Mouse (Mus musculus): Measurements from ENCODE around the gene Ccdc27.

Ccdc27 gene

GRCm38 (mm10) chr4:154042577-154042976 lies at the start of gene Ccdc27:
Ccdc27 (minus strand) TSS chr4:154042677.
- DNase-seq = no peak

- no peak for DNase-seq
Observed at GRCm38 (mm10) chr4:154091356-154091755, 48.9 kb upstream of the Ccdc27 start.

GRCm38 (mm10) chr4:154089205-154089604 lies 46.7 kb upstream of the Ccdc27 start:
- peak in 1 of 2 experiments; percentile 39 for DNase-seq

DNA sequence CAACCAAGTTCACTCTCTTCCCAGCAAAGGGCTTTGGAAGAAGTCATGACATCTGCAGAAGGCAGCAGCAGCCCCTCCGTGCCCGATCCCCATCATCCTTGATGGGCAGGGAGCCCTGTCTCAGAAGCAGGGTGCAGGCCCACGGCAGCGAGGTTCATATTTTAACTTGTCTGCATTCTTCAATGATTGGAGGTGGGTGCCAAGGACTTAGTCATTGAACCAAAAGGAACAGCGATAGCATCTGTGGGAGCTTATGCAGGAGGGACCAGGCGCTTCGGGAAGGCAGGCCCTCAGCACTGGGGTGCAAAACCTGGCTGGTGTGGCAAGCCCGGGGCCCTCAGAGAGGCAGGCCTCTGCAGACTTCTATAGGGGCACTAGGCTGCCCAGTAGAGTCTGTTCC lies 44.0 kb upstream of the Ccdc27 start:
- no peak for DNase-seq

GRCm38 (mm10) chr4:154085856-154086255 lies 43.4 kb upstream of the Ccdc27 start:
- DNase-seq = no peak

GRCm38 (mm10) chr4:154081974-154082373 lies 39.5 kb upstream of the Ccdc27 start:
- DNase-seq = no peak

- DNase-seq = peak; percentile 85 to 88
Observed at GRCm38 (mm10) chr4:154081021-154081420, 38.5 kb upstream of the Ccdc27 start.

DNA sequence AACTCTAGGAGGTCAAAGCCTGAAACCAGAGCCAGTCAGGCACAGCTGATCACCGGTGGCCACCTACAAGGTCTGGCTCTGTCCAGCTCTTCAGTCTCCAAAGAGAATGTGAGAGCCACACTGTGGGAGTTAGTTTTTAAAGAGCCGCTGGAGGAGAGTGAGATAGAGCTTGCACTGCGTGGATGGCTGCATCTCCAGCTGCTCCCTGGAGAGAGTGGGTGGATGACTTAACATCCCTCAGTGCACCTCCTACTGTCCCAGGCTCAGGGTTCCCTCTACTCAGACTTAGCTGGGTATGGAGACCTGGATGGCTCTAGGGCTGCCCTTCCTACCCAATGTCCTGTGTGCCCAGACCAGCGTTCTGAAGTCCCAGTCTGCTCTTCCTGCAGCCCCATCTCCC lies 37.7 kb upstream of the Ccdc27 start:
- no peak for DNase-seq

- DNase-seq = no peak
Observed at GRCm38 (mm10) chr4:154071941-154072340, 29.5 kb upstream of the Ccdc27 start.

DNA sequence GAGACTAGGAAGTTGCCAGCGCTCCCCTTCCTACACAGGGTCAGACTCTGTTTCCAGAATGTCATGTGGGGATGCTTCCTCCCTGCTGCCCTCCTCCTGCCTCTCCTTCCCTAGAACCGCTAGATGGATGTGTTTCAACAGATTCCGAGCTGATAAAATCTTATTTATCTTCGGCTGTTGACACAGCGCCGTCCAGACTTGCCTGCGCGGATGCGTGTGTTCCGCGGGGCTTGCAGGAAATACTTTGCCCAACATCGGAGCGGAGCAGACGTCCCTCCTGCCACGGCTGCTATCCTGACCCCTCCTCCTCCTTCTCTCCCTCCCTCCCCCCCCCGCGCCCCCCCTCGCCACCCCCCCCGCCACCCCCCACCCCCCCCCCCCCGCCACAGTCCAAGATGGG lies 29.0 kb upstream of the Ccdc27 start:
- no peak for DNase-seq

- DNase-seq = peak; percentile 35 to 69
Observed at GRCm38 (mm10) chr4:154070896-154071295, 28.4 kb upstream of the Ccdc27 start.

GRCm38 (mm10) chr4:154064827-154065773 lies 22.6 kb upstream of the Ccdc27 start:
- DNase-seq = peak; percentile 43 to 45

- no peak for DNase-seq
Observed at GRCm38 (mm10) chr4:154057696-154058095, 15.2 kb upstream of the Ccdc27 start.

DNA sequence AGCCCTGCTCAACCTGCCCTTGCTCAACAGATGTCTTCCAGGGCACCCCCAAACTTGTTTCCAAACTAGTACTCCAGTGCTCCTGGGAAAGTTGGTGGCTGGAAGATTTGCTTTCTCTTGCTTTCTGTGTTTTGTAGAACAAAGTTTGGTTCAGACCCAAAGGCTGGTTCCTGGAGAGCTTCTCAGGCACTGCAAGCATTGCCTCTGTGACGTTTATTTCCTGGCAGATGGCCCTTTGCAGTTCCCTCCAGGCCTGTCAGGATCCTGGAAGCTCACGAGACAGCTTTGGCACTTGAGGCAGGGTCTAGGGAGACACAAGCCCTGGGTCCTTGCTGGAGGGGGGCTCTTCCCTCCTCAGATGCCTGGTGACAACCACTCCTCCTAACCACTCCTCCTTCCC lies 14.2 kb upstream of the Ccdc27 start:
- DNase-seq = no peak

DNA sequence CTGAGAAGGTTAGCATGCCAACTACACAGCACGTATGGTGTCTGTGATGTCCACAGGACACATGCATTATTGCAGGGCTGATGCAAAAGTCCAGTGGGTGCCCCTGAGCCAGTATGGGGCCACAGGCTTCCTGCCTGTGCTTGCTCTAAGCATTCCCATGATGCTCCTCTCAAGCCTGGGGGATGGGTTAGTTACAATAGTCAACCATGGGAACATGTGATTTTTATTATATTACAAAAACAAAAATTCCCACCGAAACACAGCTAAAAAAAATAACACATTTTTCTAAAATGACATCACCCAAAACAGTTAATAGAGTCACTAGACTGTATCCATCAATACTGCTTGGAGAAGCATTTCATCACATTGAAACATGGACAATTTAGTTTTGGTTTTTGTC lies 13.6 kb upstream of the Ccdc27 start:
- no peak for DNase-seq

DNA sequence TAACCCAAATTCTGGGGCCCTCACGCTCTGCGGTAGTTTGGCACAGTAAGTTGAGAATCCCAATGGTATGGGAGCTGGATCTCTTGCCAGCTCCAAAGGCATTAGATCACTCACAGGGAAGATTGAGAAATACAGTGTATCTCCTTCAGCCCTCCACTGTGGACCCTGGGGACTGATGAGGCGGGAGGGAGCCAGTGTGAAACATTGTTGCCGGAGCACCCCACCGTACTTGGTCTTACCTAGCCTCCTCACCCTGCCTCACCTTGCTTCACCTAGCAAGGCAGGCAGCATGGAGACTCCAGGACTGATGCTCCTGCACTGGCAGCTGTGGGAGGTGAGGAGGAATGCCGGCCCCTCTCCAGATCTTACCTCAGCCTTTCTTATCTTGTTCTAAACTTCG lies 13.0 kb upstream of the Ccdc27 start:
- DNase-seq = no peak

- no peak for DNase-seq
Observed at GRCm38 (mm10) chr4:154053065-154053464, 10.6 kb upstream of the Ccdc27 start.

DNA sequence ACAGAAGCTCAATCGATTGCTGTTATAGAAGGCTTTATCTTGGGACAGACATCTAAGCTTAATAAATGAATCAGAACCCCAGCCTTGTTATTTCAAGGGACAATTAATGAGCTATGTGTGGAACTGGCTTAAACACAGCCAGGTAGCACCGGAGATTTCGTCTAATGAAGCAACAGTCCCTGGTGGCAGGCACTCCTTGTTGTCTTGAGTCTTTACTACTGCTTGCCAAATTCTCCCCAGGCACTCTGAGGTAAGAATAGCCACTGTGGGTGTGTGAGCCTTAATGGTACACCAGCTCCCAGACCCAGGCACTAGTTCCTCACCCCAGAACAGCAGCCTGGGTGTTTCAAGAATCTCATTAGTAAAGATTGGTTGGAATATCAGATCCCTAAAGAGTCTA lies 8.9 kb upstream of the Ccdc27 start:
- DNase-seq = no peak

DNA sequence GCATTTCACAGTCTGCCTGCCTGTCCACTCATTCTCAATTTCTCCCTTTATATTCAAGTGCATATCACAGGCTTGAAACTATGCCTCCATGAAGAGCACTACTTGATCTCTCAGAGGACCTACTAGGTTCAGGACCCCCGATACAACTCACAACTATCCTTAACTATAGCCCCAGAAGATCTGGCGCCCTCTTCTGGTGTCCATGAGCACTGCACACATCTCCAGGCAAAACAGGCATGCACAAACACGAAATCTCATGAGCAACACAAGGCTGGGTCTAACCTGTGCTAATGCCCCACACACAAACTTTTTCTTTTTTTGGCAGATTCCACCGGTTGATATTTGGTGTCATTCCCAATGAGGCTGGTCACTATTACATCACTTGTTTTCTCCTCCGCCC lies 3.4 kb upstream of the Ccdc27 start:
- no peak for DNase-seq

DNA sequence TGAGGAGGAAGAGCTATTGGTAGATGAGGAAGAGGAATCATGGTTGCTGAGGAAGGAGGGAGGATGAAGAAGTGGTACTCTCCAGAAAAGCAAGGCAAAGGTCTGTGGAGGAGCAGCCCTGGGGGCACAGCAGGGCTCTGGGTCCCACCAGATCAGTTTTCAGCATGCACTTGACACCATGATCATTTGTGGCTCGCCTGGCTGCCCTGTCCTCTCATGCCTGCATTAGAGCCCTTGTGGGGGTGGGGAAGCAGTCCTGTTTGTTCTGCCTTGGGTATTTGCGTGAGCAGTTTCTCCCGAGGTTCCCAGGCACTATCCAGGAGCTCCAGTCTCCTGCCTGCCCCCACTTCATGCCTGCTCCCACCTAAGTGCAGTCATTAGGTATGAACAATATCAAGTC lies 5.4 kb downstream of the Ccdc27 start:
- no peak for DNase-seq

DNA sequence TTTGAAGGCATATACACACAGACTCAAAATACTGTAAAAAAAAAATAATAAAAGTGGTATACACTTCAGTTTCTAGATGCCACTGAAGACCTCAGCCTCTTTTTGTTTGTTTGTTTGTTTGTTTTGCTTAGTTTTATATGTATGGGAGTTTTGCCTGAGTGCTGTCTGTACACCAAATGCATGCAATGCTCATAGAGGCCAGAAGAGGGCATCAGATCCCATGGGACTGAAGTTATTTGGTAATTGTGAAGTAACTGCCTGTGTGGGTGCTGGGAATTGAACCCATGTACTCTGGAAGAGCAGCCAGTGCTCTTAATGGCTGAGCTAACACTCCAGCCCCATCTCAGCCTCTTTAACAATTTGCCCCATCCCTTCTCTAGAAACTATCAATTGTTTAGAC lies 13.8 kb downstream of the Ccdc27 start:
- peak in 1 of 2 experiments; percentile 67 for DNase-seq

GRCm38 (mm10) chr4:154028066-154028465 lies 14.4 kb downstream of the Ccdc27 start:
- DNase-seq = no peak

DNA sequence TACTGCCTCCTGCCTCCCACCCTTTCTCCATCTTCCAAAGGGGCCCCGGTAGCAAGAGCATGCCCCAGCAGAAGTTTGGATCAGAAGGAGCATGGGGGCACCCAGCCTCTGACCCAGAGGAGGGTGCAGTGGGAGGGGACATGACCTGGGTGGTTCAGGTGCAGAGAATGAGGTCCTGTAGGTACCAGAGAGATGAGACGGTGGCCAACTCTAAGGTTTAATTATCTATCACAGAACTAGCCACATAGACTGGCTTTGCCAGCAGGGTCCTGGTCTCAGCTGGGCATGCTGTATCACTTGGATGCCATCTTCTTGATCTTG lies 16.1 kb downstream of the Ccdc27 start:
- DNase-seq = no peak

- DNase-seq = peak; percentile 95 to 97
Observed at GRCm38 (mm10) chr4:154025641-154026440, 16.6 kb downstream of the Ccdc27 start, which contains the start of gene Smim1. Smim1 (minus strand) TSS chr4:154026230.

Measured in kidney, postnatal 36 days (tissue).